Mouse (Mus musculus): ENCODE measurements at regions not wholly inside any gene's neighbourhood (a gene's known extent, or its start where the extent isn't known, plus 50 kb on each side); places are given as distances from the start of the nearest gene placed in this dataset.

DNA sequence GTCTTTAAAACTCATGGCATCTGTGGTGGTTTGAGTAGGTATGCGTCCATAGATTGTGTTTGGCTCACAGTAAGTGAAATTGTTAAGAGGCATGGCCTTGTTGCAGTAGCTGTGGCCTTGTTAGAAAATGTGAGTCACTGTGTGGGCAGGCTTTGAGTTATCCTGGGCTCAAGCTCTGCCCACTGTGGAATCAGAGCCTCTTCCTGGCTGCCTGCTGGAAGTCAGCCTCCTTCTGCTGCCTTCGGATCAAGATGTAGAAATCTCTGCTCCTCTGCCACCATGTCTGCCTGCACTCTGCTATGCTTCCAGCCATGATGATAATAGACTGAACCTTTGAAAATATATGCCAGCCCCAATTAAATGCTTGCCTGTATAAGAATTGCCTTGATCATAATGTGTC, 192.2 kb upstream of the Smarca2 start:
- no peak overlapping the region for H3K27ac ChIP-seq (replicated peaks)
- H3K27me3 ChIP-seq: no peaks in the 10 kb centered on the region
- H3K4me3 ChIP-seq (replicated peaks): no peak overlapping the region
- no peaks in the 10 kb centered on the region for H3K4me1 ChIP-seq
- H3K9ac ChIP-seq: no peak overlapping the region
- no peak for ATAC-seq (ENCODE audit: insufficient number of reproducible peaks, low FRiP score, low TSS enrichment, low read depth)
- WGBS: 81% methylated on average over 2 of the region's 2 CpGs
- no peaks in the 10 kb centered on the region for H3K9me3 ChIP-seq (replicated peaks)
- H3K36me3 ChIP-seq: no peaks in the 10 kb centered on the region
- no peak overlapping the region for H3K4me2 ChIP-seq (replicated peaks)

DNA sequence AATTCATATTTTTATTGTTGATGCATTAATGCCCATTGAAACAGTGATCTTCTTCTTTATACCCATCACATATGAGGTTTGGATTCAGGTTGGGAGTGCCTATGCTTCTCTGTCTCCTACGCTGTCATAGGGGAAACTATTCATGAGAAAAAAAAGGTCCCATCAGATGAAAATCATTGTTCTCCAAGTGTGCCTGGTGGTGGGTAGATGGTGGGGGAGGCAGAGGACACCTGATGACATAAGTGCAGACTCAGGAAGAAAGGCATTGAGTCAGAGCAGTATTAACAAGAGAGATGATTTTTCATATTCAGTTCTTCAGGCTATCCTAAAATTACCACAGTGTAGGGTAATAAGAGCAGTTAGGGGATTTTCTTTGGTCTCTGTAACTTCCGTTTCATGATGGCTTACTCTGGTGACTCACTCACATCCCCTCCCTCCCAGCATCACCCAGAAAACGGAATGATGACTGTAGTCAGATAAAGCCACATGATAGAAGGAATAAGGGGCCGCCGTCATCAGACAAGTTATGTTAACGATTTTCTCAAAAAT, 190.3 kb upstream of the Smarca2 start:
- H3K36me3 ChIP-seq: no peaks in the 10 kb centered on the region
- no peak overlapping the region for H3K4me2 ChIP-seq (replicated peaks)
- H3K9ac ChIP-seq: no peak overlapping the region
- 74% methylated on average over 6 of the region's 6 CpGs for WGBS
- no peaks in the 10 kb centered on the region for H3K27me3 ChIP-seq
- ATAC-seq (ENCODE audit: insufficient number of reproducible peaks, low FRiP score, low TSS enrichment, low read depth): no peak
- no peak overlapping the region for H3K4me3 ChIP-seq (replicated peaks)
- H3K9me3 ChIP-seq (replicated peaks): no peaks in the 10 kb centered on the region
- no peak overlapping the region for H3K27ac ChIP-seq (replicated peaks)
- no peaks in the 10 kb centered on the region for H3K4me1 ChIP-seq

DNA sequence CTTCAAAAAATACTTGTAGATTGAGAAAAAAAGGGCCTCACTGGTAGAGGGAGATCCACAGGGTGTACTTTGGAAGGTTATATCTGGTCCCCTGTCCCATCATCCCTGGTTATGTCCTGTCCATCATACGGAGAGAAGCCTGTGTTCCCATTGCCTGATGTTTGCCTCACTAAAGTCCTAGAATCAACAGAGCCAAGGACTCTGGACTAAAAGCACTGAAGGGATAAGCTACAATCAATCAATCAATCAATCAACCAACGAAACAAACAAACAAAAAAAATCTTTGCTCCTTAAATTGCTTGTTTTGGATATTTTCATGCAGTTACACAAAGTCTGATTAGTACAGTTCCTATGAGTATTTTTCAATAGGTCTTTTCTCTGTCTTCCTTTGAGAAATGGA, 185.1 kb upstream of the Smarca2 start:
- H3K27ac ChIP-seq (replicated peaks): no peak overlapping the region
- H3K36me3 ChIP-seq: no peaks in the 10 kb centered on the region
- no peak for ATAC-seq (ENCODE audit: insufficient number of reproducible peaks, low FRiP score, low TSS enrichment, low read depth)
- H3K4me3 ChIP-seq (replicated peaks): no peak overlapping the region
- no peaks in the 10 kb centered on the region for H3K27me3 ChIP-seq
- H3K9ac ChIP-seq: no peak overlapping the region
- WGBS: 79% methylated on average over 2 of the region's 2 CpGs
- no peaks in the 10 kb centered on the region for H3K4me1 ChIP-seq
- H3K4me2 ChIP-seq (replicated peaks): no peak overlapping the region
- H3K9me3 ChIP-seq (replicated peaks): no peaks in the 10 kb centered on the region

DNA sequence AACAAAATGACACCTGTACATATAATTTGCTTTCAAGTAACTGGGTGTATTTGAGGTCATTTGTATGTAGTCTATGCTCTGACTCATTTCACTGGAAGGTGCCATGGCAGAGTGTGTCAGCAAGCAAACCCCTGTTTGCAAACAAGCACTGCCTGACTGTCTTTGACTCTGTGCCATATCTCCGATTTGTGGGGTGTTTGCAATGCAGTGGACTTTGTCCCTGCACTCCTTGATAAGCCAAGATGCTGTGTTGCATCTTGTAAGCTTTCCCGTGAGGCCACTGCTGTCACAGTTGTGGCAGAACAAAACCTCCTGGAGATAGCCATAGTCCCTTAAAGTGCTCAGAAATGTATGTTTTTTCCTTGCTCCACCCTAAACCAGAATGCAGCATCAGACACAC, 165.7 kb upstream of the Smarca2 start:
- H3K27me3 ChIP-seq: no peaks in the 10 kb centered on the region
- no peak for ATAC-seq (ENCODE audit: insufficient number of reproducible peaks, low FRiP score, low TSS enrichment, low read depth)
- H3K9ac ChIP-seq: no peak overlapping the region
- H3K36me3 ChIP-seq: no peaks in the 10 kb centered on the region
- WGBS: 77% methylated on average over 2 of the region's 2 CpGs
- no peak overlapping the region for H3K4me2 ChIP-seq (replicated peaks)
- no peaks in the 10 kb centered on the region for H3K9me3 ChIP-seq (replicated peaks)
- H3K4me3 ChIP-seq (replicated peaks): no peak overlapping the region
- H3K4me1 ChIP-seq: no peaks in the 10 kb centered on the region
- H3K27ac ChIP-seq (replicated peaks): no peak overlapping the region

DNA sequence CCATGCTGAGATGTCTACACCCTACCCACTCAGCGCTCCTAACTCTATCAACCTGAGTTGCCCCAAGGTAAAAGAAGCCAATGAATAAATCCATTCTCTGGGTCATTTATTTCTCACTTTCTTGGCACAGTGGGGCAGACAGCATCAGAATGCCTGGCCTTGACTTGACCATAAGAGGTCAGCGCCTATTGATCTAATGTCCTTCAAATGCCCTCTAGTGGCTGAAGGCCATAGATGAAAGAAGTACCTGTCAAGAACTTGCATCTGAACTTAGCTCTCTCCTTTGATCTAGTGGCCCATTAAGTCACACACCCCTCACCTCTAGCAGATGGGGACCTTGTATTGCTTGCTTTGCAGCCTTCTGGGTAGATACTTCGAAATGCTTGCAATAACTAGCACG, 159.5 kb upstream of the Smarca2 start:
- Histone ChIP-seq H3K4me3 (replicated peaks) (no peak overlapping the region), H3K4me2 (replicated peaks) (no peak overlapping the region), H3K4me1 (no peaks in the 10 kb centered on the region), H3K36me3 (no peaks in the 10 kb centered on the region), H3K27ac (replicated peaks) (no peak overlapping the region), H3K9ac (no peak overlapping the region), H3K9me3 (replicated peaks) (no peaks in the 10 kb centered on the region), H3K27me3 (no peaks in the 10 kb centered on the region)
- no peak for ATAC-seq (ENCODE audit: insufficient number of reproducible peaks, low FRiP score, low TSS enrichment, low read depth)
- 79% methylated on average over 4 of the region's 4 CpGs for WGBS

DNA sequence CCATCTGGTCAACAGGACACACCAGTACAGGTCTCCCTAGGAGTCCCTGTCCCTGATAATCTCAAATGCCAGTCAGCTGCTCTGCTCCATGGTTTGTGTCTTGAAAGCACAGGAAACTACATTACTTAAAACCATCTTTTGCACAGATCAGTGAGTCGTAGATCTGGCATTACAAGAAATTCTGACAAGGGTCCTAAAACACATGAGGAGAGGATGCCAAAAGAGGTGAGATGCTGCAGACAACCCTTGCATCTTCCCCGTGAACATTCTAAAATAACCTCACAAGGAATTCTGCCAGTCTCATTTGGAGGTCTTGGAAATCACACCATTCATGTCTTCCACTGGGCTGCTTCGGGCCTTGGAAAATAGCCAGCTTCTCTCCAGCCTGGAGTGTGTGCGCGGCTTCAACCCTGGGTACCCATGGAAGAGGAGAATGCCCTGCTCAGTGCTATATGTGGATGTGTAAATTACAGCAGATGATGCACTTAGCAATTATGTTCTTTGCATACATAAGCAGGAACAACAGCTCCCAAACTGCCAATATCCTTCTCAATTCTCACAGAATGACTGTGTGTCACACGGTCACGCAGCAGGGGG, 157.3 kb upstream of the Smarca2 start:
- H3K9me3 ChIP-seq (replicated peaks): no peaks in the 10 kb centered on the region
- ATAC-seq (ENCODE audit: insufficient number of reproducible peaks, low FRiP score, low TSS enrichment, low read depth): no peak
- H3K27me3 ChIP-seq: no peaks in the 10 kb centered on the region
- H3K4me3 ChIP-seq (replicated peaks): no peak overlapping the region
- H3K4me1 ChIP-seq: no peaks in the 10 kb centered on the region
- no peak overlapping the region for H3K27ac ChIP-seq (replicated peaks)
- no peak overlapping the region for H3K9ac ChIP-seq
- 84% methylated on average over 7 of the region's 7 CpGs for WGBS
- no peak overlapping the region for H3K4me2 ChIP-seq (replicated peaks)
- no peaks in the 10 kb centered on the region for H3K36me3 ChIP-seq

DNA sequence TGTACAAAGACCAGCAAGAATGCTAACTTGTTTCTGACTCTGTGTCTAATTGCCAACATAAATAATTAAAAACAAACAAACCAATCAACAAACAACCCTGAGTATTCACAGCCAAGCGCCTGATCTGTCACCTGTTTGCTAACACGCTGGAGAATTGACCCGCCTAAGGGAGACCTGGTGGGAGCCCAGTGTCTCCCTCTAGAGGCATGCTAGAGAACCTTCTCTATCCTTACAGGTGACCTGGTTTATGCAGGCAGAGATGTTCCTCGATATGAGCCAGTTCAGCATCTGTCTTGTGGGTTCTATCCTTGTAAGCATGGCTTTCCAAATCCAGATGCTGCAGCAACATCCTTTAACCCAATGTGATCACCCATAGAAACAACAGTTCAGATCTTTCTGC, 143.1 kb upstream of the Smarca2 start:
- Histone ChIP-seq H3K4me1 (no peaks in the 10 kb centered on the region), H3K9ac (no peak overlapping the region), H3K27me3 (no peaks in the 10 kb centered on the region), H3K36me3 (no peaks in the 10 kb centered on the region), H3K9me3 (replicated peaks) (no peaks in the 10 kb centered on the region), H3K4me3 (replicated peaks) (no peak overlapping the region), H3K4me2 (replicated peaks) (no peak overlapping the region), H3K27ac (replicated peaks) (no peak overlapping the region)
- ATAC-seq (ENCODE audit: insufficient number of reproducible peaks, low FRiP score, low TSS enrichment, low read depth): no peak
- WGBS: 59% methylated on average over 4 of the region's 4 CpGs

DNA sequence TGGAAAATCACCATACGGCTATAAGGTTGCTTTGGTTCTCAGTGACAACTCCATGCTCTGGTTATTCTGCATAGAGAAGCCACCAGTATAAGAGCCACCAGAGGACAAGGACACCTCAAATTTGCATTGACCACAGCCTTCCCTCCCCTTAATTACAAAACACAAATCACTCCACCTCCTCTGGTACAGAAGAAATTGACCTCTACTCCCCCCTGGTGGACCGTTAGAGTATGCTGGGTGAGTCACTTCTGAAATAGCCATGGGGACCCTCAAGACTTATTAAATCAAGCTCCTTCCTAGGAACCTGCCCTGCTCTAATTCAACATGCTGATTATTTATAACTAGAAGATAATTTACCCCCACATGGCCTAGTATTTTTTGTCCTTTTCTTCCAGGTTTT, 139.6 kb upstream of the Smarca2 start:
- Histone ChIP-seq H3K9ac (no peak overlapping the region), H3K36me3 (no peaks in the 10 kb centered on the region), H3K4me1 (no peaks in the 10 kb centered on the region), H3K4me3 (replicated peaks) (no peak overlapping the region), H3K27me3 (no peaks in the 10 kb centered on the region), H3K9me3 (replicated peaks) (no peaks in the 10 kb centered on the region), H3K27ac (replicated peaks) (no peak overlapping the region), H3K4me2 (replicated peaks) (no peak overlapping the region)
- no peak for ATAC-seq (ENCODE audit: insufficient number of reproducible peaks, low FRiP score, low TSS enrichment, low read depth)
- WGBS: 50% methylated on average over 2 of the region's 2 CpGs

DNA sequence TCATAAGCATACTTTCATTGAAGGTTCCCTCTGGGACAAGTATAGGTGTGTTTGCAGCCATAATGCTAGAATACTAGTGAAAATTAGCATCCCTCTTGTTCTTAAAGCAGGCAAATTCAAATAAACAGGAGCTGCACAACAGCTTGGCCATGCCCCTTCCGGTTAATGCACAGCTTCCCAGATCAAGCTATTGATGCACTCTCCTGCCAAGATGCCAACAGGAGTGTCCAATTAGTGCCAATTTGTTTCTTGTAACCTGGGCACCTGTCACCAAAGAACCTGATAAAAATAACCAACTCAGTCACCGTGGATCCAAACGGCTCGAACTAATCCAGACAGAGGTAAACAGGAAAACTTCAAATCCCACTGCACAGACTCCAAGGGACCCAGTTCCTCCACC, 138.6 kb upstream of the Smarca2 start:
- no peak for ATAC-seq (ENCODE audit: insufficient number of reproducible peaks, low FRiP score, low TSS enrichment, low read depth)
- WGBS: 78% methylated on average over 4 of the region's 4 CpGs
- H3K9me3 ChIP-seq (replicated peaks): no peaks in the 10 kb centered on the region
- no peak overlapping the region for H3K4me2 ChIP-seq (replicated peaks)
- no peak overlapping the region for H3K4me3 ChIP-seq (replicated peaks)
- no peak overlapping the region for H3K9ac ChIP-seq
- H3K4me1 ChIP-seq: no peaks in the 10 kb centered on the region
- H3K36me3 ChIP-seq: no peaks in the 10 kb centered on the region
- no peaks in the 10 kb centered on the region for H3K27me3 ChIP-seq
- H3K27ac ChIP-seq (replicated peaks): no peak overlapping the region

DNA sequence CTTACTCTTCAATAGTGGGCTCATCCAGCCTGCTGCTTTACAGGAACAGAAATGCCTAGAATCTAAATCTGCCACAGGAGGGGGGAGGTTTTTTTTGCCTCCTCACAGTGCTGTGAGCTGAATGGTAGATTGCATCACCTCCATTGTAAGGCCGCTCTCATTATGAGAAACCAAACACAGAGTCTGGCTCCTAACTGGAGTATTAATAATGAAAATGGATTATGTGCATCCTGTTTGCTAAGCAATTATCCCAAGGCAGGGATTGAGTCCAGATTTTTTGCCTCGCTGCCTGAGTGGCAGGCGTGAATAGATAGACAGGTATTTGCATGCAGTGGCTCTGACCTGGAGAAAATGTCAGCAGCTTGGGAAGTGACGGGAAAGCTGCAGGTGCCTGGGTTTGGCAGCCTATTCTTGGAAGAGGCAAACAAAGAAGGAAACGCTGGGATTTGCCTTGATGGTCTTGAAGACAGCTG, 137.6 kb upstream of the Smarca2 start:
- Histone ChIP-seq H3K27me3 (no peaks in the 10 kb centered on the region), H3K4me2 (replicated peaks) (no peak overlapping the region), H3K9ac (no peak overlapping the region), H3K27ac (replicated peaks) (no peak overlapping the region), H3K36me3 (no peaks in the 10 kb centered on the region), H3K9me3 (replicated peaks) (no peaks in the 10 kb centered on the region), H3K4me3 (replicated peaks) (no peak overlapping the region), H3K4me1 (no peaks in the 10 kb centered on the region)
- WGBS: 57% methylated on average over 5 of the region's 5 CpGs
- no peak for ATAC-seq (ENCODE audit: insufficient number of reproducible peaks, low FRiP score, low TSS enrichment, low read depth)

DNA sequence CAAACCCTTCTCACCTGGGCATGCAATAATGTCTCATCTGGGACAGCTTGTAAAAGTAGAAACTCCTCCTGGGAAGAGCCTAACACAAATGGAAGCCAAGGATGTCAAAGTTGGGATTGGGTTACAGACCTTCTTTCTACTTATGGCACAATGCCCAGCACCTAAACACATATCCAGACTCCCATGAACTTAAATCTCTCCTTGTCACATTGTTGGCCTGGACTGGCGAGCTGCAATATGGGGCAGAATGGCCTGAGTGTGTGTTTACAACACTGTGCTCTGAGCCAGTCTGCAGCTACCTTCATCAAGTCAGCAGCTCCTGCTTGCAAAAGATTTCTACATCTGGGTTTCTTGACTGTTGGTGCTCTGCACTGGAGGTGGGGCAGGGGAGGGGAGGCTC, 132.2 kb upstream of the Smarca2 start:
- no peak for ATAC-seq (ENCODE audit: insufficient number of reproducible peaks, low FRiP score, low TSS enrichment, low read depth)
- no peak overlapping the region for H3K9ac ChIP-seq
- no peak overlapping the region for H3K27ac ChIP-seq (replicated peaks)
- 83% methylated on average over 1 of the region's 1 CpGs for WGBS
- no peaks in the 10 kb centered on the region for H3K27me3 ChIP-seq
- no peak overlapping the region for H3K4me2 ChIP-seq (replicated peaks)
- no peaks in the 10 kb centered on the region for H3K9me3 ChIP-seq (replicated peaks)
- H3K4me3 ChIP-seq (replicated peaks): no peak overlapping the region
- H3K4me1 ChIP-seq: peaks cover 15% of the 10 kb centered on the region; the same call in 1 of the 2 replicates
- H3K36me3 ChIP-seq: no peaks in the 10 kb centered on the region

DNA sequence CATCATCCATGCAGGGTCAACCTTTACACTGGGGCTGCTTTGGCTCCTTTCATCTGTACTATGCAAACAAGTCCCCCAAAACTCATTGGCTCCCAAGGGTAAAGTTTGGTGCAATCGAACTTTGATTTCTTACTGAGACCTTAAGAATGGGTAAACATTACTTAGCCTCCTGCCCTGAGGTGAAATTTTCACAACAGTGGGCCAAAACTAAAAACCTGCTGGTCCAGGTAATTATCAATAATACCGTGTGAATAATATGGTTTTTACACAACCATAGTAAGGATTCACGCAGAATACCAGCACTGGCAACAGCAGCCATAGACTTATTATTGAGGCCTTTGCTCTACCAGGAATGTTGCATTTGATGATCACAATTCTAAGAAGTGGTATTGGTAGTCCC, 131.6 kb upstream of the Smarca2 start:
- H3K4me1 ChIP-seq: peaks cover 15% of the 10 kb centered on the region; the same call in 1 of the 2 replicates
- WGBS: 80% methylated on average over 3 of the region's 3 CpGs
- no peak overlapping the region for H3K4me3 ChIP-seq (replicated peaks)
- H3K9me3 ChIP-seq (replicated peaks): no peaks in the 10 kb centered on the region
- no peak overlapping the region for H3K27ac ChIP-seq (replicated peaks)
- H3K36me3 ChIP-seq: no peaks in the 10 kb centered on the region
- H3K4me2 ChIP-seq (replicated peaks): no peak overlapping the region
- H3K9ac ChIP-seq: no peak overlapping the region
- H3K27me3 ChIP-seq: no peaks in the 10 kb centered on the region
- ATAC-seq (ENCODE audit: insufficient number of reproducible peaks, low FRiP score, low TSS enrichment, low read depth): no peak

Measured in embryonic facial prominence, embryonic 15.5 days (tissue).